Mouse (Mus musculus) stomach, embryonic 16.5 days (tissue): Measurements from ENCODE around the gene Tnfsf13b. TPM values are rescaled to one million over a fixed set of nuclear protein-coding genes. Genes with fewer than 3 reads are reported as not detected.

Source experiments
- ATAC-seq: fragments of 200-750 bp; cut with Nextera tagmentation; 2 replicates; pipeline ENCODE4 v1.8.0; 2017; ENCODE audit warnings: moderate number of reproducible peaks, moderate TSS enrichment; ENCODE audit not compliant: insufficient read depth, low FRiP score
- H3K27ac ChIP-seq: fragments of 300-500 bp; sonication (generic); 2 replicates; pipeline ENCODE4 v1.5.1; 2014; ENCODE audit warnings: low read length
- H3K27me3 ChIP-seq: fragments of 300-500 bp; sonication (generic); 2 replicates; pipeline ENCODE4 v1.6.1; 2014; ENCODE audit warnings: low read length, control low read depth, mixed read lengths; ENCODE audit not compliant: control insufficient read depth, insufficient read depth
- H3K36me3 ChIP-seq: fragments of 300-500 bp; sonication (generic); 2 replicates; pipeline ENCODE4 v1.6.1; 2014; ENCODE audit warnings: low read length; ENCODE audit not compliant: control insufficient read depth, insufficient read depth
- H3K4me1 ChIP-seq: fragments of 300-500 bp; sonication (generic); 2 replicates; pipeline ENCODE4 v1.6.1; 2014; ENCODE audit warnings: low read length, control low read depth, mixed read lengths; ENCODE audit not compliant: control insufficient read depth, insufficient read depth
- H3K4me2 ChIP-seq: fragments of 300-500 bp; sonication (generic); 2 replicates; pipeline ENCODE4 v1.6.1; 2014; ENCODE audit warnings: low read depth, low read length, mixed read lengths
- H3K4me3 ChIP-seq: fragments of 300-500 bp; sonication (generic); replicated peaks from 2 replicates; pipeline ENCODE4 v1.5.1; 2014; ENCODE audit warnings: mild to moderate bottlenecking, low read length
- H3K9ac ChIP-seq: fragments of 300-500 bp; sonication (generic); 2 replicates; pipeline ENCODE4 v1.6.1; 2014; ENCODE audit warnings: low read length
- H3K9me3 ChIP-seq: fragments of 300-500 bp; sonication (generic); replicated peaks from 2 replicates; pipeline ENCODE4 v1.6.1; 2016; ENCODE audit warnings: low read length, control low read depth; ENCODE audit not compliant: control insufficient read depth
- WGBS: fragments of 180-500 bp; shearing (Covaris S2); extraction: QIAGEN DNeasy Blood & Tissue Kit; methylation state at CpG from one replicate; pipeline ENCODE4 v1.1.7; 2014; 5-methylcytosine and 5-hydroxymethylcytosine counted together
- polyA plus RNA-seq: library from polyadenylated mRNA; unstranded; fragments of >200 nt; fragmentation: Nextera tagmentation; extraction: Ambion mirVana; gene quantifications from 2 replicates; pipeline ENCODE4 v1.2.1, GENCODE M21; 2015

Tnfsf13b gene
- polyA plus RNA-seq, 1 experiment from 2014 or later, result 0.28 TPM

GRCm38 (mm10) chr8:10067775-10068174 is 61.5 kb downstream of the Tnfsf13b start:
- no peak overlapping the region for H3K27ac ChIP-seq
- no peak overlapping the region for H3K4me3 ChIP-seq
- no peaks in the 10 kb centered on the region for H3K4me1 ChIP-seq
- H3K9ac ChIP-seq, result no peak overlapping the region
- ATAC-seq, result no peak
- WGBS, result 87% methylated on average over 7 of the region's 7 CpGs
- H3K27me3 ChIP-seq, result no peaks in the 10 kb centered on the region
- no peaks in the 10 kb centered on the region for H3K9me3 ChIP-seq
- H3K36me3 ChIP-seq, result no peaks in the 10 kb centered on the region
- no peak overlapping the region for H3K4me2 ChIP-seq

GRCm38 (mm10) chr8:10072347-10072746 is 66.1 kb downstream of the Tnfsf13b start:
- ATAC-seq, result no peak
- Histone ChIP-seq H3K4me3 (no peak overlapping the region), H3K9ac (no peak overlapping the region), H3K4me2 (no peak overlapping the region), H3K27me3 (no peaks in the 10 kb centered on the region), H3K9me3 (no peaks in the 10 kb centered on the region), H3K27ac (no peak overlapping the region), H3K4me1 (no peaks in the 10 kb centered on the region), H3K36me3 (no peaks in the 10 kb centered on the region)
- 87% methylated on average over 2 of the region's 2 CpGs for WGBS

Other genes starting within 250 kb of the Tnfsf13b start
- gene Fam155a, start 235.3 kb upstream of the Tnfsf13b start, polyA plus RNA-seq, result 0.75 and 1.0 TPM in 2 replicates
- not detected in 2 replicates for gene Gm10217, start 142.2 kb upstream of the Tnfsf13b start, polyA plus RNA-seq
- 4.3 and 4.9 TPM in 2 replicates for gene Lig4, start 28.8 kb upstream of the Tnfsf13b start, polyA plus RNA-seq
- gene Abhd13, start 28.8 kb upstream of the Tnfsf13b start, polyA plus RNA-seq, result 15.8 and 16.1 TPM in 2 replicates
- gene Myo16, start 147.4 kb downstream of the Tnfsf13b start, polyA plus RNA-seq, result 3.1 and 3.2 TPM in 2 replicates